ENCODE assay signal across 8 mouse cellular contexts in the genomic region with DNA sequence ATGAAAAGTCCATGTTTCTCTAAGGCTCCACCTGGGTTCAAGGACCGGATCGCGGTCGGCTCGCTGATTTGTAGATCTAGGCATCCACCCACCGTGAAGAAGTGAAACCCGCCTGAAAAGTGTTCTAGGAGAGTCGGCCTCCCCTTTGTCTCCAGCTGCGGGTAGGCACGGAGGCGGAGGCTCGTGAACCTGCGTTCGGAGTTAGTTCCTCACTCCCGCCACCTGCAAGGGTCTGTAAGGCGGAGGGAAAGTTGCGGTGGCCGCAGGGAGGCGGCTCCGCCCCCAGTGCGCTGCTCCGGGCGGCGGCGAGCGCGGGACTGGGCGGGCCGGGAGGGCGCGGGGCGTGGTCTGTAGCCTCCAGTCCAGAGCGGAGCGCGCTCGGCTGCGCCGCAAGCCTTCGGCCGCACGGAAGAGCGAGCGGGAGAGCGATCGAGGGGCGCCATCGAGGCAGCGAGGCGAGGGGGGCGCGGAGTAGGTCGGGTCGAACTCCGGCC. TPM values are rescaled to one million over a fixed set of nuclear protein-coding genes. Genes with fewer than 3 reads are reported as not detected.
DNase-seq lines count a peak whose midpoint lies in the region; ATAC-seq and TF ChIP-seq lines count a peak whose summit lies in the region.

Gene Syne2 (plus strand): TSS at position 176 of the 494 bp plus-strand sequence.

- TF ChIP-seq CTCF in C2C12 (IDR thresholded peaks at IDR 0.05; ENCODE audit: control insufficient read depth, insufficient read depth, insufficient read length): no peak
- TF ChIP-seq CTCF in kidney, postnatal 0 days (IDR thresholded peaks at IDR 0.05; ENCODE audit: low read depth): no peak

- peaks cover 4% of the 10 kb centered on the region for H3K79me3 ChIP-seq in C2C12 (ENCODE audit: low read depth)

- H3K27me3 ChIP-seq in C2C12 (ENCODE audit: control insufficient read depth, insufficient read depth, insufficient read length): no peaks in the 10 kb centered on the region
- peaks cover 78% of the 10 kb centered on the region for H3K27me3 ChIP-seq in erythroblast, embryonic 14.5 days (ENCODE audit: control insufficient read depth)
- no peaks in the 10 kb centered on the region for H3K27me3 ChIP-seq in heart, embryonic 12.5 days (replicated peaks)
- no peaks in the 10 kb centered on the region for H3K27me3 ChIP-seq in kidney, postnatal 0 days (ENCODE audit: insufficient read depth, low read length)
- H3K27me3 ChIP-seq in liver, embryonic 13.5 days: peaks cover 77% of the 10 kb centered on the region
- no peaks in the 10 kb centered on the region for H3K27me3 ChIP-seq in stomach, embryonic 14.5 days (ENCODE audit: control insufficient read depth, insufficient read depth, low read length)

- WGBS in heart, embryonic 12.5 days: 1% methylated on average over 51 of the region's 54 CpGs
- WGBS in kidney, postnatal 0 days: 1% methylated on average over 45 of the region's 54 CpGs
- under 1% methylated on average over 51 of the region's 54 CpGs for WGBS in liver, embryonic 13.5 days (ENCODE audit: insufficient replicate concordance)
- WGBS in stomach, embryonic 14.5 days: under 1% methylated on average over 54 of the region's 54 CpGs

- no peaks in the 10 kb centered on the region; the same call in 1 of the 2 replicates for H3K9me3 ChIP-seq in erythroblast, embryonic 14.5 days (ENCODE audit: control insufficient read depth, low read length)
- no peaks in the 10 kb centered on the region for H3K9me3 ChIP-seq in heart, embryonic 12.5 days (replicated peaks)
- H3K9me3 ChIP-seq in kidney, postnatal 0 days (replicated peaks; ENCODE audit: low read length): no peaks in the 10 kb centered on the region
- H3K9me3 ChIP-seq in liver, embryonic 13.5 days (replicated peaks): no peaks in the 10 kb centered on the region
- H3K9me3 ChIP-seq in stomach, embryonic 14.5 days (ENCODE audit: control insufficient read depth, low read depth, low read length): no peaks in the 10 kb centered on the region

- H3K9ac ChIP-seq in heart, embryonic 12.5 days: peak within 1 kb of the TSS; percentile 91
- H3K9ac ChIP-seq in kidney, postnatal 0 days (ENCODE audit: low read depth, low read length): peak within 1 kb of the TSS; percentile 92
- peak within 1 kb of the TSS; percentile 68 for H3K9ac ChIP-seq in liver, embryonic 13.5 days
- H3K9ac ChIP-seq in stomach, embryonic 14.5 days (replicated peaks; ENCODE audit: low read depth, low read length): peak within 1 kb of the TSS; percentile 78

- peak; percentile 32 for DNase-seq in brain, embryonic 18.5 days (ENCODE audit: low read depth, low spot score)
- peak; percentile 89 for DNase-seq in kidney, postnatal 0 days (ENCODE audit: low spot score)
- DNase-seq in liver, embryonic 13.5 days: peak; percentile 51
- peak; percentile 52 to 72 for DNase-seq in natural killer cell, adult 2 months (ENCODE audit: low spot score in 2 of 2)

- peak within 1 kb of the TSS; percentile 78 for H3K27ac ChIP-seq in heart, embryonic 12.5 days (ENCODE audit: poor library complexity, severe bottlenecking)
- H3K27ac ChIP-seq in kidney, postnatal 0 days: peak within 1 kb of the TSS; percentile 87
- no peak within 1 kb of the TSS for H3K27ac ChIP-seq in liver, embryonic 13.5 days
- peak within 1 kb of the TSS; percentile 79 for H3K27ac ChIP-seq in stomach, embryonic 14.5 days (ENCODE audit: low read length)

- H3ac ChIP-seq in C2C12 (ENCODE audit: control insufficient read depth, insufficient read length, low read depth): peak within 1 kb of the TSS; percentile 80

- no peaks in the 10 kb centered on the region for H3K36me3 ChIP-seq in C2C12 (ENCODE audit: control insufficient read depth, insufficient read depth)
- H3K36me3 ChIP-seq in erythroblast, embryonic 14.5 days (ENCODE audit: control insufficient read depth): no peaks in the 10 kb centered on the region
- H3K36me3 ChIP-seq in heart, embryonic 12.5 days: no peaks in the 10 kb centered on the region
- H3K36me3 ChIP-seq in kidney, postnatal 0 days (ENCODE audit: insufficient read depth, low read length): no peaks in the 10 kb centered on the region
- no peaks in the 10 kb centered on the region for H3K36me3 ChIP-seq in liver, embryonic 13.5 days
- H3K36me3 ChIP-seq in stomach, embryonic 14.5 days (ENCODE audit: control insufficient read depth, insufficient read depth, low read length): no peaks in the 10 kb centered on the region

- H3K4me2 ChIP-seq in heart, embryonic 12.5 days: peak within 1 kb of the TSS; percentile 92
- H3K4me2 ChIP-seq in kidney, postnatal 0 days (ENCODE audit: low read length): peak within 1 kb of the TSS; percentile 82
- peak within 1 kb of the TSS; percentile 88 for H3K4me2 ChIP-seq in liver, embryonic 13.5 days
- H3K4me2 ChIP-seq in stomach, embryonic 14.5 days (replicated peaks; ENCODE audit: low read depth, low read length): peak within 1 kb of the TSS; percentile 86

- peak; percentile 93 for ATAC-seq in heart, embryonic 12.5 days (ENCODE audit: insufficient number of reproducible peaks, low FRiP score)
- peak; percentile 93 for ATAC-seq in kidney, postnatal 0 days (replicated peaks; ENCODE audit: low FRiP score, low read depth)
- ATAC-seq in liver, embryonic 13.5 days (ENCODE audit: low read depth): peak; percentile 88
- peak; percentile 91 for ATAC-seq in stomach, embryonic 14.5 days (ENCODE audit: insufficient number of reproducible peaks, insufficient read depth, low FRiP score, low read depth)

- peak within 1 kb of the TSS; percentile 59 for H3K4me3 ChIP-seq in C2C12 (ENCODE audit: insufficient read depth, poor library complexity, severe bottlenecking)
- peak within 1 kb of the TSS; percentile 69 for H3K4me3 ChIP-seq in erythroblast, embryonic 14.5 days (replicated peaks)
- H3K4me3 ChIP-seq in heart, embryonic 12.5 days: peak within 1 kb of the TSS; percentile 74
- H3K4me3 ChIP-seq in kidney, postnatal 0 days (replicated peaks; ENCODE audit: low read depth, low read length): peak within 1 kb of the TSS; percentile 91
- peak within 1 kb of the TSS; percentile 69 for H3K4me3 ChIP-seq in liver, embryonic 13.5 days (replicated peaks)
- peak within 1 kb of the TSS; percentile 94 for H3K4me3 ChIP-seq in stomach, embryonic 14.5 days (ENCODE audit: low read depth, low read length)

- H3K4me1 ChIP-seq in erythroblast, embryonic 14.5 days (ENCODE audit: control insufficient read depth): peaks cover 13% of the 10 kb centered on the region
- H3K4me1 ChIP-seq in heart, embryonic 12.5 days (replicated peaks): peaks cover 34% of the 10 kb centered on the region
- peaks cover 8% of the 10 kb centered on the region; the same call in 1 of the 2 replicates for H3K4me1 ChIP-seq in kidney, postnatal 0 days (replicated peaks; ENCODE audit: insufficient read depth, low read length)
- H3K4me1 ChIP-seq in liver, embryonic 13.5 days (replicated peaks): peaks cover 21% of the 10 kb centered on the region
- peaks cover 18% of the 10 kb centered on the region for H3K4me1 ChIP-seq in stomach, embryonic 14.5 days (ENCODE audit: control insufficient read depth, insufficient read depth, low read length)

- H3K79me2 ChIP-seq in C2C12 (ENCODE audit: control insufficient read depth, insufficient read depth): peaks cover 22% of the 10 kb centered on the region

TF ChIP-seq in C2C12, 6 proteins besides CTCF, POLR2A, EP300 and RAD21:
- no peak for TF ChIP-seq FOSL1 (IDR thresholded peaks at IDR 0.05; ENCODE audit: insufficient read depth, low read length, poor library complexity, severe bottlenecking)
- no peak for TF ChIP-seq MYOG (IDR thresholded peaks at IDR 0.05; ENCODE audit: control insufficient read depth, extremely low read depth, insufficient read length)
- TF ChIP-seq USF1 (IDR thresholded peaks at IDR 0.05; ENCODE audit: low read depth): no peak
- TF ChIP-seq CEBPB (IDR thresholded peaks at IDR 0.05; ENCODE audit: low read depth): no peak
- no peak for TF ChIP-seq MAX (IDR thresholded peaks at IDR 0.05)
- no peak for TF ChIP-seq MYOD1 (IDR thresholded peaks at IDR 0.05; ENCODE audit: control insufficient read depth, insufficient read length, low read depth)

RNA-seq across cellular contexts. Expression of gene Syne2, which starts in this region (rescaled TPM):
- polyA plus RNA-seq in C2C12 (2012; fragmentation: generic; extraction: Trizol): 5.3 TPM
- not detected in 2 replicates for polyA plus RNA-seq in erythroblast, embryonic 14.5 days (2012)
- polyA plus RNA-seq in heart, embryonic 12.5 days (2016; fragmentation: Nextera tagmentation; extraction: Ambion mirVana): 63.7 and 65.4 TPM in 2 replicates
- 37.2 and 47.5 TPM in 2 replicates for polyA plus RNA-seq in kidney, postnatal 0 days (2015; fragmentation: Nextera tagmentation; extraction: Ambion mirVana)
- polyA plus RNA-seq in liver, embryonic 13.5 days (2015; fragmentation: Nextera tagmentation; extraction: Ambion mirVana): 4.9 and 5.1 TPM in 2 replicates
- polyA plus RNA-seq in stomach, embryonic 14.5 days (2014; fragmentation: Nextera tagmentation; extraction: Ambion mirVana): 63.6 and 64.2 TPM in 2 replicates

Comparison
In these comparisons a context has a peak if more than half of its experiments do, and no peak if none do; other contexts are left out.
1. DNase-seq: peak in every context shown above with its lines; median percentile 89 in kidney, postnatal 0 days; 62 in natural killer cell, adult 2 months; 51 in liver, embryonic 13.5 days; 32 in brain, embryonic 18.5 days.